Mouse (Mus musculus): ENCODE measurements around the gene Ciao2a. TPM values are rescaled to one million over a fixed set of nuclear protein-coding genes. Genes with fewer than 3 reads are reported as not detected.

Ciao2a gene
- total RNA-seq, 1 experiment, result 55.9 TPM

- H3K27ac ChIP-seq (ENCODE audit: insufficient read depth, low read depth, low read length, poor library complexity, severe bottlenecking), result no peak overlapping the region
- H3K4me1 ChIP-seq (ENCODE audit: control insufficient read depth in 2 of 2, insufficient read depth in 2 of 2, low read length in 2 of 2, poor library complexity in 1 of 2), result peaks cover 0 to 3% of the 10 kb centered on the region in 2 experiments; a peak in 1 of 4 replicates
- H3K9me3 ChIP-seq (ENCODE audit: control insufficient read depth, insufficient read depth, low read depth, low read length), result no peaks in the 10 kb centered on the region
- no peak for DNase-seq (ENCODE audit: low read depth, low spot score)
- in situ Hi-C loops (cut with MboI; ENCODE audit: low sequenced_read_pairs in 2 of 2, unreplicated experiment in 2 of 2), result no loop called here
- no peak overlapping the region for H3K9ac ChIP-seq (ENCODE audit: insufficient read depth, low read depth, low read length, poor library complexity, severe bottlenecking)
- TF ChIP-seq ZC3H11A (IDR thresholded peaks at IDR 0.05; ENCODE audit: borderline replicate concordance, low read depth, low read length) (no peak), ZNF384 (IDR thresholded peaks at IDR 0.05; ENCODE audit: low read depth, low read length) (no peak), CHD2 (IDR thresholded peaks at IDR 0.05; ENCODE audit: low read depth, low read length) (no peak), HCFC1 (IDR thresholded peaks at IDR 0.05; ENCODE audit: borderline replicate concordance, insufficient read depth, low read length) (no peak), MAFK (IDR thresholded peaks at IDR 0.05; ENCODE audit: insufficient read depth, low read depth, low read length) (no peak)
- no peak overlapping the region for H3K4me3 ChIP-seq (ENCODE audit: insufficient read depth in 1 of 2, low read depth in 1 of 2, low read length in 2 of 2, poor library complexity in 1 of 2, severe bottlenecking in 1 of 2)
- no peaks in the 10 kb centered on the region; the same call in none of the 2 replicates for H3K36me3 ChIP-seq (ENCODE audit: control insufficient read depth, insufficient read depth, low read length, poor library complexity, severe bottlenecking)
Observed at GRCm38 (mm10) chr9:66127884-66128283, 1.5 kb downstream of the Ciao2a start.

- Histone ChIP-seq H3K9me3 (ENCODE audit: control insufficient read depth, insufficient read depth, low read depth, low read length) (no peaks in the 10 kb centered on the region), H3K9ac (ENCODE audit: insufficient read depth, low read depth, low read length, poor library complexity, severe bottlenecking) (no peak overlapping the region), H3K4me1 (ENCODE audit: control insufficient read depth in 2 of 2, insufficient read depth in 2 of 2, low read length in 2 of 2, poor library complexity in 1 of 2) (no peaks in the 10 kb centered on the region), H3K4me3 (ENCODE audit: insufficient read depth in 1 of 2, low read depth in 1 of 2, low read length in 2 of 2, poor library complexity in 1 of 2, severe bottlenecking in 1 of 2) (no peak overlapping the region), H3K36me3 (ENCODE audit: control insufficient read depth, insufficient read depth, low read length, poor library complexity, severe bottlenecking) (peaks cover 8% of the 10 kb centered on the region), H3K27ac (ENCODE audit: insufficient read depth, low read depth, low read length, poor library complexity, severe bottlenecking) (no peak overlapping the region)
- TF ChIP-seq ZC3H11A (IDR thresholded peaks at IDR 0.05; ENCODE audit: borderline replicate concordance, low read depth, low read length) (no peak), MAFK (IDR thresholded peaks at IDR 0.05; ENCODE audit: insufficient read depth, low read depth, low read length) (no peak), CHD2 (IDR thresholded peaks at IDR 0.05; ENCODE audit: low read depth, low read length) (no peak), HCFC1 (IDR thresholded peaks at IDR 0.05; ENCODE audit: borderline replicate concordance, insufficient read depth, low read length) (no peak), ZNF384 (IDR thresholded peaks at IDR 0.05; ENCODE audit: low read depth, low read length) (no peak)
- no peak for DNase-seq (ENCODE audit: low read depth, low spot score)
- in situ Hi-C loops (cut with MboI; ENCODE audit: low sequenced_read_pairs in 2 of 2, unreplicated experiment in 2 of 2), result no loop called here
Observed at GRCm38 (mm10) chr9:66131466-66131865, 5.1 kb downstream of the Ciao2a start.

- Histone ChIP-seq H3K27ac (ENCODE audit: insufficient read depth, low read depth, low read length, poor library complexity, severe bottlenecking) (no peak overlapping the region), H3K9ac (ENCODE audit: insufficient read depth, low read depth, low read length, poor library complexity, severe bottlenecking) (no peak overlapping the region), H3K9me3 (ENCODE audit: control insufficient read depth, insufficient read depth, low read depth, low read length) (no peaks in the 10 kb centered on the region), H3K4me1 (ENCODE audit: control insufficient read depth in 2 of 2, insufficient read depth in 2 of 2, low read length in 2 of 2, poor library complexity in 1 of 2) (no peaks in the 10 kb centered on the region), H3K36me3 (ENCODE audit: control insufficient read depth, insufficient read depth, low read length, poor library complexity, severe bottlenecking) (peaks cover 22% of the 10 kb centered on the region), H3K4me3 (ENCODE audit: insufficient read depth in 1 of 2, low read depth in 1 of 2, low read length in 2 of 2, poor library complexity in 1 of 2, severe bottlenecking in 1 of 2) (no peak overlapping the region)
- no peak for DNase-seq (ENCODE audit: low read depth, low spot score)
- in situ Hi-C loops (cut with MboI; ENCODE audit: low sequenced_read_pairs in 2 of 2, unreplicated experiment in 2 of 2), result no loop called here
- no peak for TF ChIP-seq CHD2 (IDR thresholded peaks at IDR 0.05; ENCODE audit: low read depth, low read length)
- TF ChIP-seq HCFC1 (IDR thresholded peaks at IDR 0.05; ENCODE audit: borderline replicate concordance, insufficient read depth, low read length), result no peak
- TF ChIP-seq ZNF384 (IDR thresholded peaks at IDR 0.05; ENCODE audit: low read depth, low read length), result no peak
- no peak for TF ChIP-seq MAFK (IDR thresholded peaks at IDR 0.05; ENCODE audit: insufficient read depth, low read depth, low read length)
- no peak for TF ChIP-seq ZC3H11A (IDR thresholded peaks at IDR 0.05; ENCODE audit: borderline replicate concordance, low read depth, low read length)
Observed at GRCm38 (mm10) chr9:66135967-66136366, 9.6 kb downstream of the Ciao2a start.

- Histone ChIP-seq H3K36me3 (ENCODE audit: control insufficient read depth, insufficient read depth, low read length, poor library complexity, severe bottlenecking) (peaks cover 20% of the 10 kb centered on the region), H3K4me3 (ENCODE audit: insufficient read depth in 1 of 2, low read depth in 1 of 2, low read length in 2 of 2, poor library complexity in 1 of 2, severe bottlenecking in 1 of 2) (no peak overlapping the region), H3K9ac (ENCODE audit: insufficient read depth, low read depth, low read length, poor library complexity, severe bottlenecking) (no peak overlapping the region), H3K9me3 (ENCODE audit: control insufficient read depth, insufficient read depth, low read depth, low read length) (no peaks in the 10 kb centered on the region), H3K4me1 (ENCODE audit: control insufficient read depth in 2 of 2, insufficient read depth in 2 of 2, low read length in 2 of 2, poor library complexity in 1 of 2) (no peaks in the 10 kb centered on the region), H3K27ac (ENCODE audit: insufficient read depth, low read depth, low read length, poor library complexity, severe bottlenecking) (no peak overlapping the region)
- in situ Hi-C loops (cut with MboI; ENCODE audit: low sequenced_read_pairs in 2 of 2, unreplicated experiment in 2 of 2), result no loop called here
- TF ChIP-seq ZC3H11A (IDR thresholded peaks at IDR 0.05; ENCODE audit: borderline replicate concordance, low read depth, low read length) (no peak), MAFK (IDR thresholded peaks at IDR 0.05; ENCODE audit: insufficient read depth, low read depth, low read length) (no peak), HCFC1 (IDR thresholded peaks at IDR 0.05; ENCODE audit: borderline replicate concordance, insufficient read depth, low read length) (no peak), ZNF384 (IDR thresholded peaks at IDR 0.05; ENCODE audit: low read depth, low read length) (no peak), CHD2 (IDR thresholded peaks at IDR 0.05; ENCODE audit: low read depth, low read length) (no peak)
- DNase-seq (ENCODE audit: low read depth, low spot score), result no peak
Observed at GRCm38 (mm10) chr9:66138193-66138592, 11.8 kb downstream of the Ciao2a start.

GRCm38 (mm10) chr9:66142265-66142664 is 15.9 kb downstream of the Ciao2a start:
- TF ChIP-seq MAFK (IDR thresholded peaks at IDR 0.05; ENCODE audit: insufficient read depth, low read depth, low read length) (no peak), ZNF384 (IDR thresholded peaks at IDR 0.05; ENCODE audit: low read depth, low read length) (no peak), ZC3H11A (IDR thresholded peaks at IDR 0.05; ENCODE audit: borderline replicate concordance, low read depth, low read length) (no peak)
- Histone ChIP-seq H3K36me3 (ENCODE audit: control insufficient read depth, insufficient read depth, low read length, poor library complexity, severe bottlenecking) (peaks cover 12% of the 10 kb centered on the region), H3K27ac (ENCODE audit: insufficient read depth, low read depth, low read length, poor library complexity, severe bottlenecking) (no peak overlapping the region), H3K9ac (ENCODE audit: insufficient read depth, low read depth, low read length, poor library complexity, severe bottlenecking) (no peak overlapping the region), H3K9me3 (ENCODE audit: control insufficient read depth, insufficient read depth, low read depth, low read length) (no peaks in the 10 kb centered on the region), H3K4me3 (ENCODE audit: insufficient read depth in 1 of 2, low read depth in 1 of 2, low read length in 2 of 2, poor library complexity in 1 of 2, severe bottlenecking in 1 of 2) (no peak overlapping the region), H3K4me1 (ENCODE audit: control insufficient read depth in 2 of 2, insufficient read depth in 2 of 2, low read length in 2 of 2, poor library complexity in 1 of 2) (no peaks in the 10 kb centered on the region)
- DNase-seq (ENCODE audit: low read depth, low spot score), result no peak
- in situ Hi-C loops (cut with MboI; ENCODE audit: low sequenced_read_pairs in 2 of 2, unreplicated experiment in 2 of 2), result no loop called here

Measured in ES-E14 (cell line).